Mouse (Mus musculus): ENCODE measurements around the gene Olfr645. TPM values are rescaled to one million over a fixed set of nuclear protein-coding genes. Genes with fewer than 3 reads are reported as not detected.

Gene Olfr645
- not detected in 2 replicates for polyA plus RNA-seq (2014; fragmentation: Nextera tagmentation; extraction: Ambion mirVana)

DNA sequence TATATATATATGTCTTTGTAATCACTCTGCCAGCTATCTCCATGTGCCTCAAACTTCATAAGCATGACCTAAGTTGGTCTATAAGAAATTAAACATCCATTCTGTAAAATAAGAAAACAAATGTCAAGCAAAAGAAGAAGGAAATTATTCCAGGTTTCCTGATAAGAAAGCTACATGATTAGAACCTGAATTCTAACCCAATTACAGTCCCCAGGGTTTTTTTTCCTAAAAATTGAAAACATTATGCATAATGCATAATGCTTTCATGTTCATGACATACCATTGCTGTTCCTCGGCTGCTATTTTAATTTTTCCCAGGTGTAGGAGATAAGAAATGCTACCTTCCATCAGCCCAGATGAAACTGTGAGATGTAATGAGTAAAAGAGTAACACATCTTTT lies at the start of gene Olfr645:
Gene Olfr645 (minus strand): TSS at position 101 of the 400 bp plus-strand sequence.
- DNase-seq (ENCODE audit: low spot score, missing footprints) (no peak), ATAC-seq (ENCODE audit: low FRiP score) (no peak)
- Histone ChIP-seq H3K27me3 (ENCODE audit: control insufficient read depth, insufficient read depth, low read length) (no peaks in the 10 kb centered on the region), H3K4me1 (ENCODE audit: control insufficient read depth, insufficient read depth, low read length) (no peaks in the 10 kb centered on the region), H3K27ac (ENCODE audit: low read depth, low read length) (no peak within 1 kb of the TSS), H3K9me3 (ENCODE audit: control insufficient read depth, low read length) (no peaks in the 10 kb centered on the region), H3K9ac (ENCODE audit: low read length) (no peak within 1 kb of the TSS), H3K36me3 (ENCODE audit: control insufficient read depth, insufficient read depth, low read length) (no peaks in the 10 kb centered on the region), H3K4me3 (ENCODE audit: low read depth, low read length) (no peak within 1 kb of the TSS), H3K4me2 (no peak within 1 kb of the TSS)
- 93% methylated on average over 1 of the region's 1 CpGs for WGBS

GRCm38 (mm10) chr7:104129726-104130125 lies 44.5 kb upstream of the Olfr645 start, which contains the start of gene Ubqln5:
Gene Ubqln5, minus strand, starts transcription at chr7:104129826.
- ATAC-seq (ENCODE audit: low FRiP score) (no peak), DNase-seq (ENCODE audit: low spot score, missing footprints) (no peak)
- H3K27ac ChIP-seq (ENCODE audit: low read depth, low read length), result no peak within 1 kb of the TSS
- no peak within 1 kb of the TSS for H3K4me3 ChIP-seq (ENCODE audit: low read depth, low read length)
- H3K4me2 ChIP-seq, result no peak within 1 kb of the TSS
- WGBS, result 93% methylated on average over 5 of the region's 5 CpGs
- H3K9me3 ChIP-seq (ENCODE audit: control insufficient read depth, low read length), result no peaks in the 10 kb centered on the region
- no peaks in the 10 kb centered on the region for H3K27me3 ChIP-seq (ENCODE audit: control insufficient read depth, insufficient read depth, low read length)
- no peaks in the 10 kb centered on the region for H3K36me3 ChIP-seq (ENCODE audit: control insufficient read depth, insufficient read depth, low read length)
- H3K4me1 ChIP-seq (ENCODE audit: control insufficient read depth, insufficient read depth, low read length), result no peaks in the 10 kb centered on the region
- no peak within 1 kb of the TSS for H3K9ac ChIP-seq (ENCODE audit: low read length)

- DNase-seq (ENCODE audit: low spot score, missing footprints) (no peak), ATAC-seq (ENCODE audit: low FRiP score) (no peak)
- no peak within 1 kb of the TSS for H3K4me3 ChIP-seq (ENCODE audit: low read depth, low read length)
- no peak within 1 kb of the TSS for H3K27ac ChIP-seq (ENCODE audit: low read depth, low read length)
- H3K4me2 ChIP-seq, result no peak within 1 kb of the TSS
- H3K9me3 ChIP-seq (ENCODE audit: control insufficient read depth, low read length), result no peaks in the 10 kb centered on the region
- H3K9ac ChIP-seq (ENCODE audit: low read length), result no peak within 1 kb of the TSS
- H3K36me3 ChIP-seq (ENCODE audit: control insufficient read depth, insufficient read depth, low read length), result no peaks in the 10 kb centered on the region
- H3K27me3 ChIP-seq (ENCODE audit: control insufficient read depth, insufficient read depth, low read length), result no peaks in the 10 kb centered on the region
- H3K4me1 ChIP-seq (ENCODE audit: control insufficient read depth, insufficient read depth, low read length), result no peaks in the 10 kb centered on the region
Measured at GRCm38 (mm10) chr7:104104757-104104972, 19.4 kb upstream of the Olfr645 start, which contains the start of gene Olfr646. Gene Olfr646, plus strand, starts transcription at chr7:104104873.

DNA sequence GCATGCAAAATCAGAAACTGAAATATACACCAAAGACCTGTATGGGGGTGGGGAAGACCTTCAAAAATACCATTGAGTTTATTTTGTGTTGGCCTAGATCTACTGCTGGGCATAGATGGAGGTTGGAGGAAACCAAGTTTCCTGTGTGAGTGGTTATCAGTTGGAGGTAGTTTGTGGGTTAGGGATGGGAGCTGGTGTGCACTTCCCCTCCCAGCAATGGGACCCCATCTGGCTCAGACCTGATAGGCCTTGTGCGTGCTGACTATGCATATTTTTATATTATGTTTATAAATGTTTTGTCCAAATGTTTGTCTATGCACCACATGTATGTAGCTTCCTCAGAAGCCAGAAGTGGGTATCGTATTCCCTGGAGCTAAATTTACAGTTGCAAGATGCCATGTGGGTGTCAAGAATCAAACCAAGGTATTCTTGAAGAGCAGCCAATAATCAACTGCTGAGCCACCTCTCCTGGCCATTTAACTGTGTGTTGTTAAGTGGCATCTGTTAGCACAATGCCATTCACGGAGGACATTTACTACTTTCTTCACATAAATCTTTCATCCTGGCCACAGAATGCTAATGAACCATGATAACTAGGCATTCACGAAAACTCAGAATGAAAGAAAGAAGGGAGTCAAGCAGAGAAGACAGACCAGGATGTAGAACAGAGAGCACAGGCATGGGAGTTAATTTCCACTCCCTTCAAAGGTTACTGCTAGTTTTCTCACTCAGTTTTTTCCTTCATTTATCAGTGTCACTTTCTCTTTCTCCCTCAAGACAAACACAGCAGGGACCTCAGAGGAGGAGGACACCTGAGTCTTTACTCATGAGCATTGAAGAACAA lies 18.9 kb upstream of the Olfr645 start:
- ATAC-seq (ENCODE audit: low FRiP score), result no peak

GRCm38 (mm10) chr7:104071769-104072168 lies 13.5 kb downstream of the Olfr645 start, which contains the start of gene Olfr644:
Gene Olfr644, minus strand, starts transcription at chr7:104071869.
- Histone ChIP-seq H3K4me1 (ENCODE audit: control insufficient read depth, insufficient read depth, low read length) (no peaks in the 10 kb centered on the region), H3K36me3 (ENCODE audit: control insufficient read depth, insufficient read depth, low read length) (no peaks in the 10 kb centered on the region), H3K9ac (ENCODE audit: low read length) (no peak within 1 kb of the TSS), H3K4me2 (no peak within 1 kb of the TSS), H3K27me3 (ENCODE audit: control insufficient read depth, insufficient read depth, low read length) (no peaks in the 10 kb centered on the region), H3K9me3 (ENCODE audit: control insufficient read depth, low read length) (no peaks in the 10 kb centered on the region), H3K27ac (ENCODE audit: low read depth, low read length) (no peak within 1 kb of the TSS), H3K4me3 (ENCODE audit: low read depth, low read length) (no peak within 1 kb of the TSS)
- DNase-seq (ENCODE audit: low spot score, missing footprints), result no peak
- no peak for ATAC-seq (ENCODE audit: low FRiP score)
- WGBS, result 69% methylated on average over 2 of the region's 2 CpGs

More for the DNA sequence above, 18.9 kb upstream of the Olfr645 start:
- Histone ChIP-seq H3K4me1 (ENCODE audit: control insufficient read depth, insufficient read depth, low read length) (no peaks in the 10 kb centered on the region), H3K9me3 (ENCODE audit: control insufficient read depth, low read length) (no peaks in the 10 kb centered on the region), H3K4me2 (no peak overlapping the region), H3K4me3 (ENCODE audit: low read depth, low read length) (no peak overlapping the region), H3K36me3 (ENCODE audit: control insufficient read depth, insufficient read depth, low read length) (no peaks in the 10 kb centered on the region), H3K27ac (ENCODE audit: low read depth, low read length) (no peak overlapping the region), H3K27me3 (ENCODE audit: control insufficient read depth, insufficient read depth, low read length) (no peaks in the 10 kb centered on the region), H3K9ac (ENCODE audit: low read length) (no peak overlapping the region)
- no peak for DNase-seq (ENCODE audit: low spot score, missing footprints)
- 79% methylated on average over 4 of the region's 4 CpGs for WGBS

- H3K36me3 ChIP-seq (ENCODE audit: control insufficient read depth, insufficient read depth, low read length), result no peaks in the 10 kb centered on the region
- no peak within 1 kb of the TSS for H3K4me3 ChIP-seq (ENCODE audit: low read depth, low read length)
- ATAC-seq (ENCODE audit: low FRiP score), result no peak
- WGBS, result 63% methylated on average over 2 of the region's 2 CpGs
- H3K27me3 ChIP-seq (ENCODE audit: control insufficient read depth, insufficient read depth, low read length), result no peaks in the 10 kb centered on the region
- H3K27ac ChIP-seq (ENCODE audit: low read depth, low read length), result no peak within 1 kb of the TSS
- no peak for DNase-seq (ENCODE audit: low spot score, missing footprints)
- H3K9ac ChIP-seq (ENCODE audit: low read length), result no peak within 1 kb of the TSS
- H3K4me1 ChIP-seq (ENCODE audit: control insufficient read depth, insufficient read depth, low read length), result no peaks in the 10 kb centered on the region
- no peaks in the 10 kb centered on the region for H3K9me3 ChIP-seq (ENCODE audit: control insufficient read depth, low read length)
- no peak within 1 kb of the TSS for H3K4me2 ChIP-seq
Measured at GRCm38 (mm10) chr7:104061345-104061744, 23.9 kb downstream of the Olfr645 start, which contains the start of gene 4930516K23Rik. Gene 4930516K23Rik, minus strand, starts transcription at chr7:104061445.

DNA sequence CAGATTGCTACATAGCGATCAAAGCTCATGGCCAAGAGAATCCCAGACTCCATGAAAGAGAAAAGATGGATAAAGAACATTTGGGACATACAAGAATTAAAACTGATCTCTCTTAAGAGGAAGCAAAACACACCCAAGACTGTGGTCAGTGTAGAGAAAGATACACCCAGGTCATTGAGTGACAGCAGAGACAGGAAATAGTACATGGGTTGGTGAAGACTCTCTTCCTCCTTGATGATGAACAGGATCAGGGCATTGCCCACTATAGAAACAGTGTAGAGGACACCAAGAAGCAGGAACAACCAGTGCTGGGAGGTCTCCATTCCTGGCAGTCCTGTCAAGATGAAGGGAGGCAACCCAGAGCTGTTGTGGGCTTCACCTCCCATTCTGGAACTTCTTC lies 26.1 kb downstream of the Olfr645 start:
- H3K27me3 ChIP-seq (ENCODE audit: control insufficient read depth, insufficient read depth, low read length), result no peaks in the 10 kb centered on the region
- H3K9ac ChIP-seq (ENCODE audit: low read length), result no peak overlapping the region
- no peak overlapping the region for H3K4me3 ChIP-seq (ENCODE audit: low read depth, low read length)
- no peak overlapping the region for H3K27ac ChIP-seq (ENCODE audit: low read depth, low read length)
- no peaks in the 10 kb centered on the region for H3K9me3 ChIP-seq (ENCODE audit: control insufficient read depth, low read length)
- WGBS, result 84% methylated on average over 1 of the region's 1 CpGs
- no peaks in the 10 kb centered on the region for H3K4me1 ChIP-seq (ENCODE audit: control insufficient read depth, insufficient read depth, low read length)
- ATAC-seq (ENCODE audit: low FRiP score) (no peak), DNase-seq (ENCODE audit: low spot score, missing footprints) (no peak)
- H3K36me3 ChIP-seq (ENCODE audit: control insufficient read depth, insufficient read depth, low read length), result no peaks in the 10 kb centered on the region
- no peak overlapping the region for H3K4me2 ChIP-seq

GRCm38 (mm10) chr7:104052566-104052965 lies 32.7 kb downstream of the Olfr645 start, which contains the start of gene Olfr642:
Gene Olfr642, minus strand, starts transcription at chr7:104052666.
- Histone ChIP-seq H3K36me3 (ENCODE audit: control insufficient read depth, insufficient read depth, low read length) (no peaks in the 10 kb centered on the region), H3K27me3 (ENCODE audit: control insufficient read depth, insufficient read depth, low read length) (no peaks in the 10 kb centered on the region), H3K4me1 (ENCODE audit: control insufficient read depth, insufficient read depth, low read length) (no peaks in the 10 kb centered on the region), H3K9me3 (ENCODE audit: control insufficient read depth, low read length) (no peaks in the 10 kb centered on the region), H3K4me3 (ENCODE audit: low read depth, low read length) (no peak within 1 kb of the TSS), H3K27ac (ENCODE audit: low read depth, low read length) (no peak within 1 kb of the TSS), H3K4me2 (no peak within 1 kb of the TSS), H3K9ac (ENCODE audit: low read length) (no peak within 1 kb of the TSS)
- DNase-seq (ENCODE audit: low spot score, missing footprints) (no peak), ATAC-seq (ENCODE audit: low FRiP score) (no peak)
- 81% methylated on average over 1 of the region's 1 CpGs for WGBS

DNA sequence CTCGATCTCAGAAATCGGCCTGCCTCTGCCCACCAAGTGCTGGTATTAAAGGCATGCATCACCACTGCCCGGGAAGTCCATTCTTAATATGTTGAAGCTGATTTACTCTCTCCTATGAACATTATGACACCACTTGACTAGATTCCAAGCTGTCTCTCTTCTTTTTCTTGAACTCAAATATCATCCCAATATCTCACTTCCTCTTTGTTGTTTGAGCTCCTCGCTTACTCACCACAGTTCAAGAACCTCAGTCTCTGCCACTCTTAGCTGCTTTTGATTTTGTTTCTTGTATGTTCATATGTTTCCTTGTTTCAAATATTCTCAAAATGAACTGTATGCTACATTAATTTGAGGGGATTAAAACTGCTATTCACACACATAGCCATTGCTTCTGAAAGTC lies 34.5 kb downstream of the Olfr645 start:
- no peak overlapping the region for H3K4me2 ChIP-seq
- H3K4me1 ChIP-seq (ENCODE audit: control insufficient read depth, insufficient read depth, low read length), result no peaks in the 10 kb centered on the region
- H3K27me3 ChIP-seq (ENCODE audit: control insufficient read depth, insufficient read depth, low read length), result no peaks in the 10 kb centered on the region
- ATAC-seq (ENCODE audit: low FRiP score), result no peak
- H3K9ac ChIP-seq (ENCODE audit: low read length), result no peak overlapping the region
- no peaks in the 10 kb centered on the region for H3K36me3 ChIP-seq (ENCODE audit: control insufficient read depth, insufficient read depth, low read length)
- 83% methylated on average over 4 of the region's 4 CpGs for WGBS
- DNase-seq (ENCODE audit: low spot score, missing footprints), result no peak
- no peaks in the 10 kb centered on the region for H3K9me3 ChIP-seq (ENCODE audit: control insufficient read depth, low read length)
- H3K27ac ChIP-seq (ENCODE audit: low read depth, low read length), result no peak overlapping the region
- no peak overlapping the region for H3K4me3 ChIP-seq (ENCODE audit: low read depth, low read length)

All from midbrain, embryonic 11.5 days (tissue).